Mouse (Mus musculus) lung, postnatal 0 days (tissue): Measurements from ENCODE around the gene Fbxw4.

Source experiments
- CTCF ChIP-seq: IDR thresholded peaks from 2 replicates; pipeline ENCODE4 v1.5.1; 2016; ENCODE audit warnings: antibody characterized with exemption, mild to moderate bottlenecking
- EP300 ChIP-seq: IDR thresholded peaks from 2 replicates; pipeline ENCODE4 v1.6.1; 2016; ENCODE audit warnings: antibody characterized with exemption, mild to moderate bottlenecking, control low read depth

DNA sequence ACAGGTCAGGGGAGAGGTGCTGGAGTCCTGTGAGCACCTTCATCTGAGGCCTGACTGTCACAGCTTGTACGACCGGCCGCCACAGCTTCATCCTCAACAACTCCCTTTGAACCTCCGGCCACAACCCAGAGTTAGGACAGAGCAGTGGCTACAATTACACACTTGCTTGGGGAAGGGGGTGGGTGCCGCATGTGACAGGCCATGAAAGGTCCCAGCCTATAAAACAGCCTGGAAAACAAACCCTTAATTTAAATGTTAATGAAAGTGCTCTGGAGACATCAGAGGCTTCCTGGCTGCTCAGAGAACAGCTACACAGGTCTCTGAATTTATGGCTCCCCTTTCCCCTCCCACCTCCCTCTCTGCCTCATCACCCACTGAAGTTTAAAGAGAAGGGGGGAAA lies 38.0 kb downstream of the Fbxw4 start:
- TF ChIP-seq CTCF (no peak), EP300 (no peak)
